Mouse (Mus musculus) frontal cortex, postnatal 14 days (tissue): Measurements from ENCODE around the gene Olfr177.

Source experiments
- DNase-seq, 2 experiments: peaks; one replicate each; pipeline ENCODE4 v3.0.0; 2022; ENCODE audit warnings: low spot score in 2 of 2

Olfr177 gene

GRCm38 (mm10) chr16:58874668-58875067 lies at the start of gene Olfr177:
TSS of gene Olfr177 (minus strand) at chr16:58874768.
- no peak for DNase-seq

DNA sequence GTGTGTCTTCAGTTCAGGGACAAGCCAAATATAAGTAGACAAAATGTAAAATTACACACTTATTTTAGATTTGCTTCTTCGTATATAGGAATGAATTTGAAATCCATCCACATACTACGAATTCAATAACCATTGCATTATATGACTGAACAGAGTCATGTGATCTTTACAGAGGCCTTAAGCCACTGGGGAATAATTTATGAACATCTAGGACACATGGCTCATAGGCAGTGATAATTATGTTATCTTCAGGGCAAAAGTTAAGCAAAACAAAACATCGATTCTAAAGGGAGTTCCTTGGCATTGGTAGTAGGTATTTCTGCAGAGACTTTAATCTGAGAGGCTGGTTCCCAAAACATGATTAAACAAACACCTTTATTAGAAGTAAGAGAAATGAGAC lies 17.4 kb upstream of the Olfr177 start, which contains the start of gene Olfr178:
Gene Olfr178, minus strand, starts transcription at position 101 of the 400 bp plus-strand sequence.
- DNase-seq = no peak

- no peak for DNase-seq
These were observed 9.8 kb upstream of the Olfr177 start for GRCm38 (mm10) chr16:58884416-58884815.

- DNase-seq = no peak
These were observed 13.1 kb downstream of the Olfr177 start for GRCm38 (mm10) chr16:58861479-58861878.

DNA sequence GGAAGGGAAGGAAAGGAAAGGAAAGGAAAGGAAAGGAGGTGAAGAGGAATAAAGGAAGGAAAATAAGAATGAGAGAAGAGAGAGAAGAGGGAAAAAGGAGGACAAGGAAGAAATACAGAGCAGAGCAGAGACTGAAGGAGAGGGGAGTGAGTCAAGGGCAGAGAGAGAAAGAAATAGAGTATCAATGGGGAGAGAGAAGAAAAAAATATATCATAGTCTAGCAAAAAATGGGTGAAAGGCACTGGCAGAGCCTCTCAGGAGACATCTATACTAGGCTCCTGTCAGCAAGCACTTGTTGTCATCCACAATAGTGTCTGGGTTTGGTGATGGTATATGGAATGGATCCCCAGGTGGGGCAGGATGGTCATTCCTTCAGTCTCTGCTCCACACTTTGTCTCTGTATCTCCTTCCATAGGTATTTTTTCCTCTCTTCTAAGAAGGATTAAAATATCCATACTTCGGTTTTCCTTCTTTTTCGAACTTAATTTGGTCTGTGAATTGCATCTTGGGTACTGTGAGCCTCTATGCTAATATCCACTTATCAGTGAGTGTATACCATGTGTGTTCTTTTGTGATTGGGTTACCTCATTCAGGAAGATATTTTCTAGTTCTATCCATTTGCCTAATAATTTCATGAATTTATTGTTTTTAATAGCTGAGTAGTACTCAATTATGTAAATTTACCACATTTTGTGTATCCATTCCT lies 14.4 kb downstream of the Olfr177 start:
- DNase-seq = no peak

DNA sequence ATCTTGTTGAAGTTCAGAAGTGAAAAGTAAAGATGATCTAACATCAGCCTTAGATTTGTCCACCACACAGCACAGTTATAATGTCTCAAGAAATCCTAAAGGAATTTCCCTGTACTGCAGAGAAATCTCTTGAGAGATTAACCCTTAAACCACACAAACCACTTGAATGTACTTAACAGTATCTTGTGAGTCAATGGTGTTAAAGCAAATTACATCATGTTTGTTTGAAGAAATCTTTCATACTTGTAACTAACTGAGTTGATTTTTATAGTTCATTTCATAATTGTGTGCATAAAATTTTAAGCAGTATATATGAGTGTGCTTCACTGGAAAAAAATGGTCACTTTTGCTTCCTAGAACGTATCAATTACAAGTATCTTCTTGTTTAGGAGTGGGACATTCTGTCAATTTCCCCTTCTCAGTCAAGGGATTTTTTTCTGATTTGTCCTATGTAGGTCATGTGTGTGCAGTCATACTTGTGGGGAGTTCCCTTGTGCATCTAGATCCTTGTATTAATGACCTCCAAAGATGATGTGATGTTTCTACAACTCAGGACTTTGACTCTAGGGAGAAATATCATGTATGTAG lies 47.7 kb downstream of the Olfr177 start, which contains the start of gene Olfr175-ps1:
Gene Olfr175-ps1, minus strand, starts transcription at position 51 of the 588 bp plus-strand sequence.
- DNase-seq = no peak
